16 mouse cellular contexts compared by ENCODE assay signal in genomic region chr19:45668986-45669385, GRCm38 (mm10).
"Had no signal": no experiment of that assay in that cellular context is flagged by ENCODE, and none has a peak within 500 bp of the region (broad histone marks: within the 10 kb centered on the region; RNA-seq: fewer than 3 reads in every experiment).

No protein-coding gene starts in this region.

- H3K27me3 ChIP-seq: stomach, embryonic 15.5 days had no signal

- H3K4me3 ChIP-seq: neural tube, embryonic 13.5 days; neural tube, embryonic 15.5 days; stomach, embryonic 15.5 days had no signal

- H3K9me3 ChIP-seq: neural tube, embryonic 13.5 days; neural tube, embryonic 15.5 days; stomach, embryonic 15.5 days had no signal

- H3K36me3 ChIP-seq: neural tube, embryonic 13.5 days; neural tube, embryonic 15.5 days; stomach, embryonic 15.5 days had no signal

- H3K27ac ChIP-seq: neural tube, embryonic 13.5 days; neural tube, embryonic 15.5 days; stomach, embryonic 15.5 days; stomach, postnatal 0 days had no signal

- DNase-seq: retina, postnatal 1 day; right cerebral cortex, adult 18-20 months; right cerebral cortex, postnatal 14 days; right cerebral cortex, postnatal 25 days; right cerebral cortex, postnatal 4 days; spleen, adult 18-20 months; thymus, adult 18-20 months; thymus, adult 2 months; thymus, postnatal 14 days; thymus, postnatal 25 days; thymus, postnatal 36 days; thymus, postnatal 4 days had no signal

- H3K4me1 ChIP-seq: neural tube, embryonic 13.5 days; neural tube, embryonic 15.5 days; stomach, embryonic 15.5 days had no signal
